Mouse (Mus musculus): ENCODE data around the gene Cd209g. TPM values are rescaled to one million over a fixed set of nuclear protein-coding genes. Genes with fewer than 3 reads are reported as not detected.
"Not testable (repeated sequence)": the region's sequence is repeated elsewhere in the genome, so short reads cannot be mapped to it uniquely, and the experiment has no call there.

The Cd209g gene
- polyA plus RNA-seq (2016; fragmentation: Nextera tagmentation; extraction: Ambion mirVana), result 0.10 TPM in 1 of 2 replicates, not detected in the other

- 83% methylated on average over 10 of the region's 10 CpGs for WGBS
- H3K27me3 ChIP-seq (ENCODE audit: insufficient read depth, poor library complexity, severe bottlenecking), result peaks cover 13% of the 10 kb centered on the region
- H3K4me1 ChIP-seq, result no peaks in the 10 kb centered on the region
- no peaks in the 10 kb centered on the region for H3K36me3 ChIP-seq
- no peak for DNase-seq (ENCODE audit: low spot score)
- no peak within 1 kb of the TSS for H3K27ac ChIP-seq
- H3K4me3 ChIP-seq, result no peak within 1 kb of the TSS
- no peaks in the 10 kb centered on the region for H3K9me3 ChIP-seq
Measured at GRCm38 (mm10) chr8:4133798-4134197, at the start of gene Cd209g. Gene Cd209g, plus strand, starts transcription at chr8:4134098.

- H3K27ac ChIP-seq; H3K36me3 ChIP-seq; H3K4me1 ChIP-seq; DNase-seq (ENCODE audit: low spot score); H3K9me3 ChIP-seq; H3K27me3 ChIP-seq (ENCODE audit: insufficient read depth, poor library complexity, severe bottlenecking): not testable (repeated sequence)
- peak overlapping the region; percentile 29; the same call in 1 of the 2 replicates for H3K4me3 ChIP-seq
- 36% methylated on average over 32 of the region's 33 CpGs for WGBS
Measured at GRCm38 (mm10) chr8:4087180-4087722, 46.6 kb upstream of the Cd209g start.

- H3K27ac ChIP-seq; H3K36me3 ChIP-seq; H3K4me3 ChIP-seq; H3K27me3 ChIP-seq (ENCODE audit: insufficient read depth, poor library complexity, severe bottlenecking); H3K4me1 ChIP-seq; DNase-seq (ENCODE audit: low spot score); H3K9me3 ChIP-seq: not testable (repeated sequence)
- 82% methylated on average over 3 of the region's 3 CpGs for WGBS
Measured at GRCm38 (mm10) chr8:4088514-4088913, 45.4 kb upstream of the Cd209g start.

GRCm38 (mm10) chr8:4105735-4106134, 28.2 kb upstream of the Cd209g start, which contains the start of gene Cd209f:
Gene Cd209f, minus strand, starts transcription at chr8:4105835.
- not testable (repeated sequence) for H3K4me1 ChIP-seq; H3K4me3 ChIP-seq; H3K9me3 ChIP-seq; H3K27ac ChIP-seq; DNase-seq (ENCODE audit: low spot score); H3K27me3 ChIP-seq (ENCODE audit: insufficient read depth, poor library complexity, severe bottlenecking); H3K36me3 ChIP-seq
- 78% methylated on average over 1 of the region's 2 CpGs for WGBS

GRCm38 (mm10) chr8:4139660-4140646, 6.1 kb downstream of the Cd209g start:
- Histone ChIP-seq H3K27ac (no peak overlapping the region), H3K36me3 (no peaks in the 10 kb centered on the region), H3K27me3 (ENCODE audit: insufficient read depth, poor library complexity, severe bottlenecking) (peaks cover 22% of the 10 kb centered on the region), H3K9me3 (no peaks in the 10 kb centered on the region), H3K4me3 (no peak overlapping the region), H3K4me1 (no peaks in the 10 kb centered on the region)
- DNase-seq (ENCODE audit: low spot score), result peak; percentile 84
- 8% methylated on average over 12 of the region's 12 CpGs for WGBS

- DNase-seq (ENCODE audit: low spot score), result no peak
- Histone ChIP-seq H3K27me3 (ENCODE audit: insufficient read depth, poor library complexity, severe bottlenecking) (peaks cover 22% of the 10 kb centered on the region), H3K36me3 (no peaks in the 10 kb centered on the region), H3K4me3 (no peak overlapping the region), H3K4me1 (no peaks in the 10 kb centered on the region), H3K27ac (no peak overlapping the region), H3K9me3 (no peaks in the 10 kb centered on the region)
- WGBS, result 56% methylated on average over 3 of the region's 3 CpGs
Measured at GRCm38 (mm10) chr8:4141721-4142120, 7.8 kb downstream of the Cd209g start.

- H3K27ac ChIP-seq, result no peak overlapping the region
- no peak overlapping the region for H3K4me3 ChIP-seq
- H3K9me3 ChIP-seq, result 0 out of 2 replicates have a peak, but pooled peaks cover 4% of the 10 kb centered on the region
- DNase-seq (ENCODE audit: low spot score), result no peak
- no peaks in the 10 kb centered on the region for H3K4me1 ChIP-seq
- H3K27me3 ChIP-seq (ENCODE audit: insufficient read depth, poor library complexity, severe bottlenecking), result no peaks in the 10 kb centered on the region
- WGBS, result 28% methylated on average over 1 of the region's 1 CpGs
- no peaks in the 10 kb centered on the region for H3K36me3 ChIP-seq
Measured at GRCm38 (mm10) chr8:4147272-4147671, 13.4 kb downstream of the Cd209g start.

- H3K4me3 ChIP-seq, result no peak overlapping the region
- H3K27me3 ChIP-seq (ENCODE audit: insufficient read depth, poor library complexity, severe bottlenecking), result no peaks in the 10 kb centered on the region
- H3K27ac ChIP-seq, result no peak overlapping the region
- no peaks in the 10 kb centered on the region for H3K4me1 ChIP-seq
- 0 out of 2 replicates have a peak, but pooled peaks cover 4% of the 10 kb centered on the region for H3K9me3 ChIP-seq
- DNase-seq (ENCODE audit: low spot score), result no peak
- H3K36me3 ChIP-seq, result no peaks in the 10 kb centered on the region
Measured at GRCm38 (mm10) chr8:4154878-4155277, 21.0 kb downstream of the Cd209g start.

- no peaks in the 10 kb centered on the region for H3K9me3 ChIP-seq
- H3K27me3 ChIP-seq (ENCODE audit: insufficient read depth, poor library complexity, severe bottlenecking), result no peaks in the 10 kb centered on the region
- H3K36me3 ChIP-seq, result no peaks in the 10 kb centered on the region
- DNase-seq (ENCODE audit: low spot score), result no peak
- 51% methylated on average over 4 of the region's 4 CpGs for WGBS
- no peak overlapping the region for H3K27ac ChIP-seq
- H3K4me1 ChIP-seq, result peaks cover 4% of the 10 kb centered on the region; the same call in 1 of the 2 replicates
- no peak overlapping the region for H3K4me3 ChIP-seq
Measured at GRCm38 (mm10) chr8:4162786-4163185, 28.9 kb downstream of the Cd209g start.

- Histone ChIP-seq H3K4me3 (peak overlapping the region; percentile 88), H3K27ac (peak overlapping the region; percentile 70), H3K27me3 (ENCODE audit: insufficient read depth, poor library complexity, severe bottlenecking) (no peaks in the 10 kb centered on the region), H3K36me3 (no peaks in the 10 kb centered on the region), H3K9me3 (no peaks in the 10 kb centered on the region), H3K4me1 (peaks cover 4% of the 10 kb centered on the region; the same call in 1 of the 2 replicates)
- 7% methylated on average over 13 of the region's 13 CpGs for WGBS
- DNase-seq (ENCODE audit: low spot score), result no peak
Measured at GRCm38 (mm10) chr8:4165176-4165851, 31.4 kb downstream of the Cd209g start.

GRCm38 (mm10) chr8:4165852-4166751, 32.2 kb downstream of the Cd209g start, which contains the start of gene Evi5l:
Gene Evi5l, plus strand, starts transcription at chr8:4166567.
- Histone ChIP-seq H3K4me3 (peak within 1 kb of the TSS; percentile 88), H3K36me3 (no peaks in the 10 kb centered on the region), H3K9me3 (no peaks in the 10 kb centered on the region), H3K4me1 (peaks cover 4% of the 10 kb centered on the region; the same call in 1 of the 2 replicates), H3K27me3 (ENCODE audit: insufficient read depth, poor library complexity, severe bottlenecking) (no peaks in the 10 kb centered on the region), H3K27ac (peak within 1 kb of the TSS; percentile 79)
- WGBS, result under 1% methylated on average over 51 of the region's 51 CpGs
- DNase-seq (ENCODE audit: low spot score), result peak; percentile 99

Measured in heart, embryonic 10.5 days (tissue).